Mouse (Mus musculus) thymus, postnatal 4 days (tissue): ENCODE results near the gene Cntn5.
"Not testable (repeated sequence)": the region's sequence is repeated elsewhere in the genome, so short reads cannot be mapped to it uniquely, and the experiment has no call there.

Experiments used
- DNase-seq: peaks from one replicate; pipeline ENCODE4 v3.0.0; 2021

The Cntn5 gene

DNA sequence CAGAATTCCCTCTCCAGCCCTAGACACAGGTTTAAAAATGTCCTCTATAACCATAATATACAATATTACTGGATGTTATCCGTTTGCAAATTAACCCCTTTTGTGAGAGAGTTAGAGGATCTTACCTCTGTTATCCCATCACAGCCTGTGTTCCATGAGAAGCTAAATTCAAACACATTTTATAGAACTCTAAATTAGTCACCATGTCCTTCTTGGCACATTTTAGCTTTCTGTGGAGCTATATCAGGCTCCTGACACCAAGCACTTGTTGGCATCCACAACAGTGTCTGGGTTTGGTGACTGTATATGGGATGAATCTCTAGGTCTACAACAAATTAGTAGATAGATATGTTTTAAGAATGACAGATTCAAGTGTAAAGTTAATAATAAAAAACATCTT lies 253.9 kb downstream of the Cntn5 start:
- DNase-seq = no peak

GRCm38 (mm10) chr9:10645951-10646350 lies 258.6 kb downstream of the Cntn5 start:
- no peak for DNase-seq

DNA sequence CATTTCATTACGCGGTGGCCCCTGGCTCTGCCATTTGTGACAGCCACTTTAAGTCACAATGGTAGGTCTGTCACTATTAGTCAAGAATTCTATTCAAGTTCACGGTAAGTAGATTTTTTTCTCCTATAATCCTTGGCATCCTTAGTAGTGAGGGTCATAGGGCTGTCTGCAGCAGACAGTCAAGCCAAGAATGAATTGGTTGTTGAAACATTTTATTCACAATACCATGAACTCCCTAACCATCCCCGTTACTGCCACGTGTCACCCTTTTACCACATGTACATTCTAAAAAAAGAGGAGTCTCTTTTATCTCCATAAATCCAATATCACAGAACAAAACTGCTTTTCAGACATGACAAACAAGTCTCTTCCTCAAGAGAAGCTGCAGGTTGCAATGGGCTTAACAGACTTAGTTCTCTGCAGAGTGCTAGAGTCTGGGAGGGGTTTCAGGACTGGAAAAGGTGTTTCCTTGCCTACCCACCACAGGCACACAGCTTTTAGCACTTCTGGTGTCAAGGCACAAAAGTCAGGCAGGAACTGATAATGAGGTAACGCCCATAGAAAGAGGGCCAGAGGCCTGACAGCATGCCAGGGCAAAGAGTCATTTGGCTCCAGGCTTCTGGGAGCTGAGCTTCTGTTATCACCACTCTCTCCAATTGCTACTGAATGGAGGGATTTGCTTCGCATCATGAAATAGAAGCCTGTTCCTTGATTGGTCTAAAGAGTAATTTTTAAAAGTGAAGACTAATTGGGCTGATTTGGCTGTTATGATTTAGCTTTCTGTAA lies 259.3 kb downstream of the Cntn5 start:
- no peak for DNase-seq

DNA sequence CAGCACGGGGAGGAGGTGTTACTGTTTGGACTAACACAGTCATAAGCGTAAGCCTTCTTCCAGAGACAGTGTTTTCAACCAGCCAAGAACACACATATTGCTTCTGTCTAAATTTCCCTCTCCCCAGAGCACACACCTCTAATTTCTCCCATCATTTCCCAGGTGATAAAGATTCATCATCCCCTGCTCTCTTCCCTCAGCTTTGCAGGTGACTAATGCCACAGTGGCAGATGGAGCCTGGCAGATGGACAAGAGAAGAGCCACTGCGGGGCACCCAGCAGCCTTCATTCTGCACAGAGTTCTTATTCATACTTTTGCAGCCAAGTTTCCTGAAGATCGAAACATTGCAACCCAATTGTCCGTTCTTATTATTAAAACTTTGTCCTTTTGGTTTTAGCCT lies 286.5 kb downstream of the Cntn5 start:
- no peak for DNase-seq

DNA sequence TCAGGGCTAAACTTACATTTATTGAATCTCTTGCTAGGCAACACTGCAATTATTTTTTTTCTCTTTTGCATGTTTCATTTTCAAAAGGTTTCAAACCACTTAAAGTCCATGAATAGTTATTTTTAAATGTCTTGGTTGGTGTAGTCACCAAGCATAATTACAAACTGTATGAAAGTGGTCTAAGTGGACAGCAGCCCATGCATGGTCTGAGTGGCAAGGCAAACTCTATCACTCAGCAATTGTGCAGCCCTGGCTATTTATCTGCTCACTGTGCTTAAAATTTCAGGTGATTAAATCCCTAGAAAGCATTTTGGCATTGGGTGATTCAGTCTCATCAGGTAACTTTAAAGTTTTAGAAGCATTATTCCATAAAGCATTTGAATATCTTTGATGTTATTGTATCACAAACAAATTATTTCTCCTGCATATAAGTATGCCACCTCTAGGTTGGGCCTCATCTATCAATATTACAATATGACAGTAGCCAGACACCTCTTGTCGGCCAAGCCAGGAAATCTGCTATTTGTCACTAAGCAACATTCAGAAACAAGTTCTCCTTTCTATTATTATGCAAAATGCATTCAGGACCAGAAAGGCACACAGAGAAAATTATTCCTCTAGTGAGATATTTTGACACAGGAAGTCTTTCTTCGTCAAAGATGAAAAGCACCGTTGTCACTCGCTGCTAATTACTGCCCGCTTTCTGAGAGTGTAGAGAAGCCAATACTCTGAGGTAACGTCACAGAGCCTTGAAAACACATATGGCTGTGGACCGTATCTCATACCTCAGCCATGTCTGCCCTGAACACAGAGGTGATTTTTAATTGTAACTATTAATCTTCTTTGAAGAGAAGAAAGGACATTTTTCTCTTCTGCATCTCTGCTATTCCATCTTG lies 329.0 kb downstream of the Cntn5 start:
- no peak for DNase-seq

DNA sequence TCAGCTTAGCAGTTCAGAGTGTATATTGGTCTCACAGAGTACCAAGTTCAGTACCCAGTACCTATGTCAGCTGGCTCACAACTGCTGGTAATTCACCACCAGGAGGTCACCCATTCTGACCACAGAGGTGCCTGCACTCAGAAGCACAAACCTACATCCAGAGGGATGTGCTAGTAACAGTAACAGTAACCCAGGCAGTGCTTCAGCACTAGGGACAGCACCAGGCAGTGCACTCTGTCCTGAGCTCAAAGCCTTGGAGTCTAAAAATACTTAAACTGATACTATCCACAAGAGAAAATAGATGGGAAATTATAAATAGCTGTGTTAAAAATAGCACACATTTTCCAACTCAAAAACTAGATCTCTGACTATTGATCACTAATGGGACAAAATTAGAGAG lies 334.7 kb downstream of the Cntn5 start:
- no peak for DNase-seq

GRCm38 (mm10) chr9:10540877-10541276 lies 363.7 kb downstream of the Cntn5 start:
- not testable (repeated sequence) for DNase-seq

GRCm38 (mm10) chr9:10532248-10532647 lies 372.3 kb downstream of the Cntn5 start:
- no peak for DNase-seq

GRCm38 (mm10) chr9:10531087-10531486 lies 373.5 kb downstream of the Cntn5 start:
- DNase-seq = no peak

DNA sequence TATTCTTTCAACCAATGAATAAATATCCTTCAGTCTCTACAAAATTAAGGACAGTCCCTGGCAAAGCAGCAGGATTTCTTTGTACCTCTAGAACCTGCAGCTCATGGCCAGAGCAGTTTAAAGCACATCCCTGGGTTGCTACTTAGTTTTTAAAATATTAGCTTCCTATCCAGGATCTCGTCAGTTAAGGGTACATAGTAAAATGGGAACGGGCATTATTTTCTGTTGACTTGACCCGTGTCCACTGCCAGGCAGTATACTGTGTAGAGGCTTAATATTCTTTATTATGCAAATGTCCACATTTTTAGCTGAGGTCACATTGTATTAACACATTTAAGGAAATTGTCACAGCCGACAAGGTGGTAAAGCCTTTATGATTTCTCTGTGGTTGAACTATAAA lies 375.0 kb downstream of the Cntn5 start:
- no peak for DNase-seq

DNA sequence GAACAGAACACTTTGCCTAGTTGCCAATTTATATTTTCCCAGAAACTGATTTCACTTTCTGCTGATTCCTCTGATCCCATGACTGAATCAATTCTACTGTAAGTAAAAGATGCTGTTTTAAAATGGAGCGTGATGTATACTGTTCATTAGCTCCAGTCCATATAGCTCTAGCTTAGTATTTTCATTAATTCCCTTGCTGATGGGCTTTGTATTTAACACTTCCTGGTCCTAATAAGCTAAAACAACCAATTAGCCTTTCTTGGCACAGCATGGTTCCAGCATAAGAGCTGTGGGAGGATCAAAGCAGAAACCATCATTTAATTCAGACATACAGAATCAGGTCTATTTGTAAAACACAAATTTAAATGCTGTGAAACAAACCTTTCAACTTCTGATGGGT lies 375.5 kb downstream of the Cntn5 start:
- no peak for DNase-seq

GRCm38 (mm10) chr9:10528692-10529091 lies 375.9 kb downstream of the Cntn5 start:
- DNase-seq = no peak

- DNase-seq = no peak
Measured at GRCm38 (mm10) chr9:10525915-10526667, 378.5 kb downstream of the Cntn5 start.

DNA sequence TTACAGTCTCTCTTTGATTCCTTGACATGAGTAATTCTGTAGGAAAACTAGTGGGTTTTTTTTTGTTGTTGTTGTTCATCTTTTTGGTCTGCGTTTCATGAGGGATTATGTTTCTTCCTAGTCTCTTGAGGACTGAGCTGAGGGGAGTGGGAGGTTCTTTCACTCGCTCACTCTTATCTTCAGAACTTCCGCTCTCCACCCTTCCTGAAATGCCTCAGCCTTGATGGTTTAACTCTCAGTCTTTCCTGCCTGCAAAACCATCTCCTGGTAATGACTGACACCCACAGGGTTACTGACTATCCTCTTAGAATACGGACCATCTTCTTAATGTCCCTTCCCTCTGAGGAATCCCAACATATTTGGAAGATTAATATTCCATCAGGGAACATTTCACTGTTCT lies 382.0 kb downstream of the Cntn5 start:
- no peak for DNase-seq

- no peak for DNase-seq
Measured at GRCm38 (mm10) chr9:10521054-10521453, 383.5 kb downstream of the Cntn5 start.

GRCm38 (mm10) chr9:10492243-10492642 lies 412.3 kb downstream of the Cntn5 start:
- DNase-seq = no peak

- no peak for DNase-seq
Measured at GRCm38 (mm10) chr9:10471484-10472125, 433.0 kb downstream of the Cntn5 start.

DNA sequence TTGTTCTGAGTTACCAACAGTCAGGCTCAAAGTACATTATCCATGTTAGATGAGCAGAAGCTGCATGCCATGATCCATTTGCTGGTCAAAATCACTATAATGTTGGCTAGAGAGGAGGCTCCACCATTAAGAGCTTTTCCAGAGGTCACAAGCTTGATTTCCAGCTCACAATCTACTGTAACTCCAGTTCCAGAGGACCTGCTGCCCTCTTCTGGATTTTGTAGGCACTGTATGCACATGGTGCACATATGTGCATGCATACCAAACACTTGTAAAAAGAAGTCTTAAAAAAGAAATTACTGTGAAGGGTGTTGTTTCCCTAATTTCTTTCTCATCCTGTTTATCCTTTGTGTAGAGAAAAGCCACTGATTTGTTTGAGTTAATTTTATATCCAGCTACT lies 439.8 kb downstream of the Cntn5 start:
- no peak for DNase-seq

- DNase-seq = no peak
Measured at GRCm38 (mm10) chr9:10457900-10458299, 446.7 kb downstream of the Cntn5 start.

DNA sequence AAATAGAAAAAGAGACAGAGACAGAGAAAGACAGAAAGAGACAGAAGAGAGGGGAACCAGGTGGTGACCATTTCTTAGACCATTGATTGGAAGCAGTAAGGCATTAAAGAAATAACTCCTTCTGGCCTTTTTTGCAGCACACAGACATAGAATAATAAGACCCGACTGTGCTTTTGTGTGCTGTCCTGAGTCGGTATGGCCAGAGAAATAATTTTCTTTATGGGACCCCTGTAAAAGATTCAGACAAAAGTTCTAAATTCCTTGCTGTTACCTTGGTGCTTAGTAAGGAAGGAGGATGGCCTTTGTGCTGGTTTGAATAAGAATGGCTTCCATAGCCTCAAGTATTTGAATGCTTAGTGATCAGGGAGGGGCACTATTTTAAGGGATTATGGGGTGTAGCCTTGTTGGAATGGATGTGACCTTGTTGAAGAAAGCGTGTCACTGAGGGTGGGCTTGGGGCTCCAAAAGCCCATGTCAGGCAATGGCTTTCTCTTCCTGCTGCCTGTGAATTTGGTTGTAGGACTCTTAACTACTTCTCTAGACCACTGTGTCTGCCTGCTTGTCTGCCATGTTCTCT lies 455.5 kb downstream of the Cntn5 start:
- DNase-seq = no peak

DNA sequence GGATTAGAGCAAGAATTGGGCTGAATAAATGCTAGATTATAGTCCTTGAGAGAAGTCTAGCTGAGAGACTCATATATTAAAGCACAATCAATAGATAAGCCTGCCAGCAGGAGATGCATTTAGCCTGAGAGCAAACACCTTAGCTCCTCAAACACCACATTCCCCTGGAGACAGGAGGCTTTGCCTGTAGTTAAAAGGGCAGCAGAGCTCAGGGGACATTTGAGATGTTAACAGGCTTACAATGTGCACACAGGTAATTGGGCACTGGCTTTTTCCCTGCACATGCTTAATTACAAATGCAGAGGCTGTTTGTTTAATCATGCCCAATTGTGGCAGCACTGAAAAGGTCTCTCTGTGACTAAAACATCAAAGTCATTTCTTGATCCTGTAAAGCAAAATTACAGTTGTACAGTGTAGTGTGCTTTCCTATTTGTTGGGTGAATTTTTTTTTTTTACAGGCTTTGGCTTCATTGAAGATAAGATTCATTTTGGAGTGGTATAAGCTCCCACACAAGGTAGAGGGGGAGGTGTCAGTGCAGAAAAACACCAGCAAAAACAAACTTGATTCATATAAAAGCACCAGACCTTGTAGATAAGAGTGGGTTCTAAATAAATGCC lies 457.2 kb downstream of the Cntn5 start:
- DNase-seq = no peak

GRCm38 (mm10) chr9:10412075-10412474 lies 492.5 kb downstream of the Cntn5 start:
- DNase-seq = no peak
